Mouse (Mus musculus): Measurements from ENCODE around the gene Gm26920.

Gm26920 gene

DNA sequence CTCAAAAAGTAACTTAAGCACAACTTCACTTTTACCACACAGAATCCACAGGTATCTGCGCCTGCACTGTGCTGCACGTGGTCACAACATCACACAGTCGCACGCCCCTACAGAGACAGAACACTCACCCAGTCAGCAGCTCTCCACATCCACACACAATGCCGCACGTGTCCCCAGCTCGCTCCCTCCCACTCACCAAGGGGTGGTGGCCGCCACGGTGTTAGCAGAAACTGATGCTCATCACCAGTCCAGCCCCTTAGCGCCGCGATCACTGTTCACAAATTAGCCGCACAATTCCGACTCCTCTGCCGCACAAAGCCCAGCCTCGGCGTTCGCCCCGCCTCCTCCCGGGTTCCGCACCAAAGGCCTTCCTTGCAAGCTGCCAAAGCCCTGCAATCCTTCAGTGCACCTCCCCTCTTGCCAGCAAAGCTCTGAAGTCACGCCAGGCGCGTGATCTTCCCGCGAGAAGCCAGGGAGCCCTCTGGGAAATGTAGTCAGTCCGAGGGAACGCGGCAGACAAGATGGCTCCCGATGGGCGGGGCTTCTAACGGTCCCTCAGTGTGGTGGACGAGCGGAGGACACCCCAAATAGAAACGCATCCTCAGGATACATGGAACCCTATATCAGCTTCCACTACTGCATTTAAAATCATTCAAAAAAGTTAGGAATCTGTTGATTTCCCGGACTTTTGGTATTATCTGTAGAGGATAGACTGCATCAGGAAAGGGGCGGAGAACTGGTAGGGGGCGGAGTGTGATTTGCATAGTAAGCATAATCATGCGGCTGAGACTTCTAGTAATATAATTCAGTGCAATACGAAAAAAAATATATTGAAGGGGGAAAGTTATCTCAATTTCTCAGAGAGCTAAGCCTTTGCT, at the start of gene Gm26920, which contains the start of gene Zfp566:
TSS of gene Gm26920 (minus strand) at position 319 of the 878 bp plus-strand sequence.
TSS of gene Zfp566 (minus strand) at position 436 of the 878 bp plus-strand sequence.
- DNase-seq = peak; percentile 97

DNA sequence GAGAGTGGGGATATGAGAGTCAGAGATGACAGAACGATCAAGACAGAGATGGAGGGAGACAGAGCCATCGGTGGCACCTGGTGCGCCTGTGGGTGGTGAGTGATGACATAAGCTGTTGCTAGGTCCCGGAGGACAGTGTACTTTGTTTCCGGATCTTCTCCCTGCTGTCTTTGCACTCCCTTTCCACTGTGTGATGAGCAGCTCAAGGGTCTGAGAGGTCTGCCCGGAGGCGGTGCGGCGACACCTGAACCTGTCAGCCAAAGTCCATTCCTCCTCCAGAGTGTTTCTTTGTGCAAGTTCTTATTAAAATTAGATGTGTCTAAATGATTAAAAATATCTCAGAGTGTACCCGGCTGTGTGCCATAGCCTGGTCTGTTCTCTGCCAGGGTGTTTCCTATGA, 46.6 kb upstream of the Gm26920 start:
- DNase-seq = no peak

DNA sequence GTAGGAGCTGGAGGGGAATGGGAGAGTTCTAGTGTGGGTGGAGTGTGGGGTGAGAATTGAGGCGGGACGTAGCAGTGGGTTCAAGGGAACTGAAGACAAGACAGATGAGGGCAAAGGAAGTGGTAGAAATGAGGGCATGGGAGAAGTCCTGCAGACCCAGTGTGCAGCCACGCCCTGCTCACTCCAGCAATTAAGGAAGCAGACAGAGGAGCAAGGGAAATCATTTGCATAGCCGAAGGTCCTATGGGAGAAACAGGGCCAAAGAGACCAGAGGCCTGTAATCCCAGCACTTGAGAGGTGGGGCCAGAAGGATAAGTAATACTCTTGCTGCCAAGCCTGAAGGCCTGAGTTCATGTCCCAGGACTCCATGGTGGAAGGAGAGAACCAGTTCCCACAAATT, 42.2 kb upstream of the Gm26920 start:
- no peak for DNase-seq

DNA sequence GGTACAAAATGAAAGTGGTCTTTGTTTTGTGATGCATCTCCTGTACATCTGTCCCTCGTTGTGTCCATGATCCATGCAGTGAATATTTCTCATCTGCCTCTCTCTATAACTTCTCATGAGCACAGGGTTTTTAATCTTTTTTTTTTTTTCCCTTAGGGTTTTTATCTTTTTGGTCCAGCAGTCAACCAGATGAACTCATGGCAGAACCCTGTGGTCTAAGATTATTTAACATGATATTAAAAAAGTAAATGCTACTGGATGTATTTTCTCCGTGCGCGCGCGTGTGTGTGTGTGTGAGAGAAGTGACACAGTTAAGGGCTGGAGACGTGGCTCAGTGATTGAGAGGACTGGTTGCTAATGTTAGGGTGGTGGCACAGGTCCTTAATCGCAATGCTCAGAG, 39.7 kb upstream of the Gm26920 start:
- DNase-seq = no peak

DNA sequence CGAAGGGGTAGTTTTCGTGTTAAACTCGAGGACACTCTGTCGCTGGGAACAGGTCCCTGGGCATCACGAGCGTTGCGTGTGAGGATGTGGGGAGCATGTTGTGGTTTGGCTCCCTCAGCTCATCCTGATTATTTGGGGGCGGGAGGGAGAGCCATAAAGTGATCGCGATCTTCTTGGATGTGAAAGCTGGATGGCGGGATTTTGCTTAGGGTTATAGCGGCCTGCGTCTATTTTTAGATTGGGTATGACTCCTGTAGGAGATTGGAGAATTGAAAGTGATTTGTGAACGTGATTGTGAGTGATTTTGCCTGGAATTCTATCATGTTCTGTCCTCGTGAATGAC, 31.9 kb upstream of the Gm26920 start:
- no peak for DNase-seq

DNA sequence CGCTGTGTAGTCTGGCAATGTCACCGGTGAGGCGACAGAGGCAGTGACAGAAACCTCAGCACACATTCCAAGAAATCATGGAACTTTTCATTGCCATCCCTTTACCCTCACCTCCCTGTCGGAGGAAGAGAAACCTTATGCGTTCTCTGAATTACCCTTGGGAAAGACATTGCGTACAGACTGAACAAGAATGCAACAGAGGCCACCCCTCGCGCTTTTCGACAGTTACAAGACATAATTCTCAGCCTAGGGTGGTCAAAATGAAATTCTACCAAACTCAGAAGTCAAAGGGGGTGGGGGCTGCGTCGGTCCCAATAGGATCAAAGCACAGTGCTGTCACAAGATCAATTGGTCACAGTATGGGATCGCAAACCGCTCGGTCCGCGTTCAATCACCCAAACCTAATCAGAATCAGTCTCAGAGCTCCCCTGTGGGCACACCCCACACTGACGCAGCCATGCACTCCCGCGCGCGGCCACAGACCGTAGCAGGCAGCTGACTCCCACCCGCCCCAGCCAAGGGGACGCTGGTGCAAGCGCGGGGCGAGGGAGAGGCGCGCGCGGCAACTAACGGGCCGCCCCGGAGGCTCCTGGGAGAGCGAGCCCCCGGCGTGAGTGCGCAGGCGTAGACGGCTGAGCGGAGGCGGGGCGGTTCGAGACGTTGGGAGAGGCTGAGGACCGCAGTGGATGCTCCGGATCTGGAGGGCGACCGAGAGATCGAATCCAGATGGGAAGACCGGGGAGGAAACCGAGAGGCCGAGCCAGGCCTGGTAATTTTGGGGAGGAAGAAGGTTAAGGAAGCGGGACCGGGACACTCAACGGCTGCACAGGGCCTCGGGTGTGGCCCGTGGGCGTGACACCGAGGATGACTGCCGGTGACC, 31.3 kb upstream of the Gm26920 start, which contains the start of gene Zfp382:
TSS of gene Zfp382 (plus strand) at position 635 of the 880 bp plus-strand sequence.
- DNase-seq = peak; percentile 90

DNA sequence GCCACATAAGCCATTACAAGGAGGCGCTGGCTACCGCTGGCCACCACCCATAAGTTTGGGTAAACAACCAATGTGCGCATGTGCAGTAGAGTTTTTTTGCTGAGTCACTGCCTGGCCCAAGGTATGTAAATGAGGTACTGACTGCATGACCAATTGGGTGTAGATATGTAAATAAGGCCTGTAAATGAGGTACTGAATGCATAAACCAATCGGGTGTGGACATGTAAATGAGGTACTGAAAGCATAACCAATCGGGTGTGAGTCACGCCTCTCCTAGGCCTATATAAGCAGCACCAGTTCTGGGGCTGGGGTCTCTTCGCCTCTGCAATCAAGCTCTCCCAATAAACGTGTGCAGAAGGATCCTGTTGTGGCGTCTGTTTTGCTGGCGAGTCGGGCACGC, 27.7 kb upstream of the Gm26920 start:
- DNase-seq = peak; percentile 12

DNA sequence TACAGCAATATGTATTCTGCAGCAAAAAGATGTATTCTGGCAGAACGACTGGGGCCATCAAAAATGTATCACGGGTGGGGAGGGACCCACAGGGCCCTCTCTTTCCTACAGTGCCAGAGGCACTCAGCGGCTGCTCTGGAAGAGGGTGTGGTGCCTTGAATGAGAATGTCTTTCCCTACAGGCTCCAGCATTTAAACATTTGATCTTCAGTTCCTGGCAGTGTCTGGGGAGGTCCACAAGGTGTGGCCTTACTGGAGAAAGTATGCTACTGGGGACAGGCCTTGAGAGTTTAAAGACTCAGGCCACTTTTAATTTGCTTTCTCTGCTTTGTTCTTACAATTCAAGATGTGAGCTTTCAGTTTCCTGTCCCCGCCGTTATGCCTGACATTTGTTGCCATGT, 25.9 kb upstream of the Gm26920 start:
- DNase-seq = no peak

DNA sequence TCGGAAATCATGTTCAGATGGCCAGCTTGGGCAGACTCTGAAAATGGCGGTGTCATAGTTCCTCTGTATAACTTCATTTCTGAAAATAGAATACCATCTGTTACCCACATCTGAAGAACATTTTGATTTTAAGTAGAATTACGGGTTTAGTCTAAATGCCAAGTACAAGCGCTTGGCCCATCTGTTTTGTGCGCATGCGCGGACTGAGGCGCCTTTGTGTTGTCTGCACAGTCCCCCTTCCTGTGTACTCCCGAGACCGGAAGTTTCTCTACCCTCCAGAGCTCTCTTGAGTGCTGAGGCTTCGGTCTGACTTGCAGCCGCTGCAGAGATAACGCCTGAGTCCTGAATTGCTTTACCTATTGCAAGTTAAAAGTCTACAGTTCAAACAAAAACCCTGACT, 9.1 kb upstream of the Gm26920 start:
- no peak for DNase-seq

DNA sequence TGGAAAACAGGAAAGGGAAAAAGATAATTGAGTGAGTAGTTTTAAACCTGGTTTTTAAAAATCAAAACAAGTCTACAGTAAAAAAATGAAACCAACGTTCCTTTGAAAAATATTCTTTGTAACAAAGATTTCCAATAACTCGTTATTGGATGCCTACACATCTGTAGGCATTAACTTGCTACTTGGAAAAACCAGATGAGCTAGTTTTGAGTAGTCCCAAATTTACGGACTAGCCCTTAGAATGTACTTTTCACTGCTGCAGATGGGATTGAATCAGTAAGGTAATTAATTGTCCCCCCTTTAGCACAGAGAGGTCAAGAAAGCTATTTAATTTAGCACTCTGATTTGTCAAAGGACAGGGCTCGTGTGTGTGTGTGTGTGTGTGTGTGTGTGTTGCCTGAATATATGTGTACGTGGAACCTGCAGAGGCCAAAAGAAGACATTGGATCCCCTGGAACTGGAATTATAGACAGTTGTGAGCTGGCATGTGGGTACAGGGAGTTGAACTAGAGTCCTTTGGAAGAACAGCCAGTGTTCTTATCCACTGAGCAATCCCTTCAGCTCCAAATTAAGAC, 5.4 kb upstream of the Gm26920 start:
- DNase-seq = no peak

DNA sequence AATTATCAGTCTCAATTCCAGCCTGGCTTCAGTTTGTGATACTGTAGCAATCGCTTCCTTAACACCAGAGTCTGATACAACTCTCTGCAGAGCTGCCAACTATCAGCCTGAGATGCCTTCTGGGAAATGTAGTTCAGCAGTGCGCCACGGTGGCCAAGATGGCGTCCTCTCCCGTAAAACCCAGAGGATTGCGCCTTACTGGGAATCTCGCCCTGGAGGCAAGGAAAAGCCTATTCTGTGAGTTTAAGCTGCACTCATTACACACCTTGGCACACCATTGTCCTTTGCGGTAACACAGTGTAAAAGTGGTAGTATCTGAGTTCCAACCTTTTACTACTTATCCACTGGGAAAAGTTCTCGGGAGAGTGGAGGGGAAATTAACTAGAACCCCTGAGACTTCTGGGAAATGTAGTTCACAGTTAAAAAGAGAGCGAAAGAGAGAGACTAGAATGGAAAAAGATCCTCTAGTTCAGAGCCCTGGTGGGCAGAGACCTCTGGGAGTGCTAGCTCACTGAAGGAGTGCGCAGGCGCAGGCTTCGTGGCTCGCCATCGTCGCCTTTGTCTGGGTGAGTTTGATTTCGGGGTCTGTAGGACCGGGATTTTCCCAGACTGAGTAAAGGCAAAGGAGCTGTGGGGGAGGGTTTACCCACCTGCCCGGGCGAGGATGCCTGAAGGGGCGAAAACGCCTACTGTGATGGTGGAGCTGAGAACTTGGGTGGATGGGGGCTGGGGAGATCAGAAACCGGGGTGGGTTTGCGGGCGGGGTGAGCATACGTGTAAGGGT, 4.6 kb upstream of the Gm26920 start, which contains the start of gene Zfp260:
TSS of gene Zfp260 (plus strand) at position 132 of the 784 bp plus-strand sequence.
- peak; percentile 88 for DNase-seq

DNA sequence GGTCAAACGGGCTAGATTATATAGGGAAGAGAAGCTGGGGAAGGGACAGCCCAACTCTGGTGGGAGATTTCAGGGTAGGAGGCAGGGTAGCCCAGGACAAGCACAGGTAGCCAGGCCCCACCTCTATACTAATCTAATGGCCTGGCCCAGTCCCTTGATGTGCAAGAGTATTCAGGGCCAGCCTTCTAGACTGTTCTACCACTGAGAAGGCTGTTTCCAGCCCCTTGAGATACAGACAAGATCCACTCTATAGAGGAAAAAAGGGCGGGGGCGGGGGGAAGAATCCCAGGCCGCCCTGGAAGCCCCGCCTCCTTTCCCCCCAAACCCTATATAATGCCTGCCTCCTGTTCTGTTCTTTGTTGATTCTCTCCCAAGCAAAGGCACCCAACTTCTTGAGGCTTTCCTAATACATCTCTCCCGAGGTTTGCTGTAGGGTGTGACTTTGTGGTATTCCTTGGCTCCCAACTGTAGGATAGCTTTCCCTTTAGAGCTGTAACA, 3.8 kb upstream of the Gm26920 start:
- no peak for DNase-seq

DNA sequence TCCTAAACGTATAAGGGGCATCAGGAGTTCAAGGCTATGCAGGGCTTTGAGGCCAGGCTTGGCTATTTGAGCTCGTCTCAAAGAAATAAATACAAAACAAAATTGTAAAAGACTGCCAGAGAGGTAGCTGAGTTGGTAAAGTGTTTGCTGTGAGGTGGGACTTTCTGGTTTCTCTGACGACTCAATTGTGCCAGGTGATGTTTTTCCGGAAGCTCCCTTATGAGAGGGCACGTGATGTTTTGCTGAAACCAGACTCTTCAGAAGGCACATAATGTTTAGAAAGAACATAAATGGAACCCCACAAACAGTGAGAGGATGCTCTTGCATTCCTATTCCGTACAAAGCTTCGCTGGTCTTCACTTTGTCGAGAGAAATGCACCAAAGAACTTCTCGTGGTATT, 2.5 kb upstream of the Gm26920 start:
- DNase-seq = no peak

DNA sequence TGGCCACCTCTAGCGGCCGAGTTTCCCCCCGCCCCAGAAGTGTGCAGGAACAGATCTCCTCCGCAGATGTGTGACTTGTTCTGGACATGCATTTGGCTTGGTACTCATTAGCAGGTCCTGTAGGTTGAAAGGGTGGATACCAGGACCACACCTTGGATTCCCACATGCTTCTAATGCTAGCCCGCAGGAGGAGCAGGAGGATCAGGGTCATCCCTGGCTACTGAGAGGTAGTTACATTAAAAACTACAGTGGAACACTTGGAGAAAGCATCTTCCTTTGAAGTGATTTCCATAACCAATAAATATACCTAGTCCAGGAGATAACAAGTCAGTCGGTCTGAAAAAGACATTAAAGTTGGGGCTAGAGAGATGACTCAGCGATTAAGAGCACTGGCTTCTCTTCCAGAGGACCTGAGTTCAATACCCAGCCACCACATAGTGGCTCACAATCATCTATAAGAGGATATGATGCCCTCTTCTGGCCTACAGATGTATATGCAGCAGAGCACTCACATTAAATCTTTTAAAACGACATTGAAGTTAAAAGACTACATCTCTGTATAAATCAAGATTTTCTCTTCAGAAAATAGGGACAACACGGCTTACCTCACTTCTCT, 868 bp upstream of the Gm26920 start:
- peak; percentile 13 for DNase-seq

DNA sequence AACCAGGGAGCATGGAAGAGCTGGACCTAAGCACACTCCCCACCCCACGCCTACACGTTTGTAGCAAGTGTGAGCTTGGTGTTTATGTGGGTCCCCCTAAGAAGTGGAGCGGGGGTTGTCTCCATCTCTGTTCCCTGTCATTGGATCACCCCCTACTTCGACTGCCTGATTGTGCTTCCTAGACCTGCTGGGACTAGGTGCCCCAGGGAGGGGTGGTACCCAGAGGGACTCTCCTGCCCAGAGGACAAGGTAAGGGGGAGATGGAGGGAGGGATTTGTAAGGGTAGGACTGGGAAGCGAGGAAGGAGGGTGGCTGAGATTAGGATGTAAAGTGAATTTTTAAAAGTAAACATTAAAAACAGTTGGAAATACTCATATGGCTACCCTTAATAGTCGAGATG, 805 bp downstream of the Gm26920 start:
- no peak for DNase-seq

DNA sequence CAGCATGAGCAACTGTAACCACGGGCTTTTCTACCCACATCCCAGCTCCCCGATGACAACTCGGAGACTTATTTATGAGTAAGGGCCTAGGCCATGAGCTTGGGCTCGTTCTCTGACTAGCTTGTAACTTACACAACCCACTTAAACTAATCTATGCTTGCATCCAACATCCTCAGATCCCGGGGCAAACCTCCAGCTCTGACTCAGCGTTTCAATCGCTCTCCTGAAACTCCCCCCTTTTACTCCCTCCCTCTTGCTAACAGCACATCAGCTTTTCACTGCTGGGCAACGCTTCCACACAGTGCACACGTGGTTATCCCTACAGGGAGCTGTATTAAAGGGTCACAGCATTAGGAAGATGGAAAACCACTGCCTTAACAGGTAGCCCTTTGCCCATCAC, 3.7 kb downstream of the Gm26920 start:
- no peak for DNase-seq

DNA sequence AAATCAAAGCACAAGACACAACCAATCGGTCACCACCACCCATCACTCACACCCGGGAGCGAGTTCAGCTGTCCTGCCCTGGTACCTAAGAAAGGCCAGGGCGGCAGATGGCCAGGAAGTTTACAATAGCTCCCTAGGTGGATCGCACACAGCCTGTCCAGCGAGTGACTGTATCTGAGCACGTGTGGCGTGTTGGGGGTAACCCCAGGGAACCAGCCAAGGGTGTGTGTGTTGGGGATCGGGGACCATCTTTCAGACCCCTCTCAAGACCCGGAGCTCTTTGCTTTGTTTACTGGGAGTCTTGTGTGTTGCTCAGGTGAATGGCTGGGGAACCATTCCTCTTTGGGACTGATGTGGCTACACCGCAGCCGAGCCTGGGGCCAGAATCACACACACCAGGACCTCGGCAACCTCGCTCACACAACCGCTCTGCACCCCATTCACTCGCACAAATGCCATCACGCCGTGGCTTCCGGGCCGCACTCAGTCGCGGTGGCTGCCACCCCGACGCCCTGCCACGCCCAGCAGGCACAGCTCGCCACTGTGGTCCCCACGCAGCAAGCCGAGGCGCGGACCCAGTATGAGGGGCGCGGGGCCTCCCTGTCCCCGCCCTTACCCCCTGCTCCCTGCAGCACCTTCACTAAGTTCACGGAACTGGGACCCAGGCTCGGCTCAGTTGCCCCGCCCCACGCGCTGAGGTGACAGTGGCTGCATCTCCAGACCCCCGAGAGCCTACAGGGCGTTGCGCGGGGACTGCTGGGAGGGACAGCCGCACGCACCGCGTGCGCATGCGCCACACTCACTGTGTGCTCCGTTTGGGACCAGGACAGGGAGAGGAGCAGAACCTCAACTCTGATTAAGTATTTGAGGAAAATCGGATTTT, 17.8 kb downstream of the Gm26920 start, which contains the start of gene Zfp82:
TSS of gene Zfp82 (minus strand) at position 755 of the 883 bp plus-strand sequence.
- peak; percentile 92 for DNase-seq

DNA sequence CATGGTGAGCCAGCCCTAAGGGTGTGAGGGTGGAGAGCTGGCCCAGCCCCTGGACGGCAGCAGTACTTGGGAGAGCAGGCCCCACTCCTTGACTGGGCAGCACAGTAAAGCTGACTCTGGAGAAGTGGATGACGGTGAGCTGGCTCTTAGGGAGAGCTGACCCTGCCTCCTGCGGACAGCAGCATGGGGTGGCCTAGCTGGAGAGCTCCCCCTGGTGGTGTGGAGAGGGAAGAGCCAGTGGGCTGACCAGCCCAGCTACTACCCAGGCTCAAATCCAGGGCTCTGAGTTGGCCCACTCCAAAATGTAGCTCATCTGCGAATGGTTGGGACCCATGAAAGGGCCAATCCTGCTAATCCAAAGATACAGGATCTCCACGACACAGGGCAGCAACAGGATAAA, 25.6 kb downstream of the Gm26920 start:
- DNase-seq = no peak

DNA sequence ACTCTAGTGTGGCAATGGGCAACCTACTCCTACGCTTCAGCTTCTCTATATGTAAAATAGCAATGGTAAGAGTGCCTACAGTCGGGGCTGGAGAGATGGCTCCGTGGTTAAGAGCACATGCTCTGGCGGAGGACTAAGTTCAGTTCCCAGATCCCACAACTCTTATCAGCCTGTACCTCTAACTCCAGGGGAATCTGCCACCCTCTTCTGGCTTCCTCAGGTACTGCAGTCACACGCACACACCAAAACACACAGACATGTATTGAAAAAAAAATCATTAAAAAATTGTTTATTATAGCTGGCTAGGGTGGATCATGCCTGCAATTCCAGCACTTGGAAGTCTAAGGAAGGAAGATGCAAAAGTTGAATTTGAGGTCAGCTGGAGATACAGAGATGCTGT, 27.7 kb downstream of the Gm26920 start:
- DNase-seq = peak; percentile 30

DNA sequence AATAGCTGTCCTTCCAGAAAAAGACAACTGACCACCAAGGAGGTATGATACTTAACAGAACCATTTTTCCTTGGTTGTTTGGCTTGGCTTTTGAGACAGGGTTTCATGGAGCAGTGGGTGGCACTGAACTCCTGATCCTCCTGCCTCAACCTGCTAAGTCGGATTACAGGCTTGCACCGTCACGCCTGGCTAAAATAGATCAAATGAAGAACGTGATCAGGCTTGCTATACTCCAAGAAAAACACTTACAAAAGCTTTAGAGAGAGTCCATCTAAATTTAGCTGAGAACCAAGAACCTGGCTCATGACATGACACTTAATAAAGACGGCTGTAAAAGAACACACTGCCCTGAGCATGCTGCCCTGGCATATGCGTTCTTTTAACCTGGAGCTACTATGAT, 29.9 kb downstream of the Gm26920 start:
- no peak for DNase-seq

DNA sequence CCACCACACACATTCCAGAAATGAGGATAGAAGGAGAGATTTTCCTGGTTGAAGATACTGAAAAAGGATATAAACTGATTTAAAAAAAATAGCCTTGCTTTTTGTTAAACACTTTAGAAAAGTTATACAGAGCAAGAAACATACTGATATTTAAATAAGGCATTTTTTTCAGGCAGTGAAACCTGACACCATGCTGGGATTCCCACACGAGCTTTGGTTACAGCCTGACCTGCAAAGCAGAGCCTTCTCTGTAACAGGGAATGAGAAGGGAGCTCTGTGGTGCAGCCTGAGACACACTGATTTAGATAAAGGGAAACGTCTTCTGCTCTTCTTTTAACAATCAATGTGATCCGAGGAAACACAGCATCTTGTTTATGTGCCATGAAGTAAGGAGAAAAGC, 36.6 kb downstream of the Gm26920 start:
- no peak for DNase-seq

Data from liver (tissue).